Mouse (Mus musculus): ENCODE measurements around the gene Arhgef19. TPM values are rescaled to one million over a fixed set of nuclear protein-coding genes. Genes with fewer than 3 reads are reported as not detected.

Gene Arhgef19
- polyA plus RNA-seq, 1 experiment from 2014 or later, result 18.9 TPM

DNA sequence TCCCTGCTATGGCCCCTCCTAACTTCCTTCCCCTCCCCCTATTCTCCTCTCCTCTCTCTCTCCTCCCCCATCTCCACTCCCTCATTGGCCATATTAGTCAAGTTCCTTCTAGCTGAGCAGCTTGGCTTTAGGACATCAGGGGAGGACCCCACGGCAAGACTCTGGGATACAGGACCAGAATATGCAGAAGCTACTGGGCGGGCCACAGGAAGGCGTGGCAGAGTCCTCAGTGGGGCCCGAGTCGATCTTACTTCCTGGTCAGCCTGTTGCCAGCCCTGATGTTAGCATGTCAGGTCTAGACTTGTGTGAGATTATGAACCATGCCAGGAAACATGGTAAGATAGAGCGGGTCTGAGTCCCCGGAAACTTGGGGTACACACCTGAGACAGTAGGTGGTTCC, 10.6 kb upstream of the Arhgef19 start:
- Histone ChIP-seq H3K4me3 (replicated peaks; ENCODE audit: low read length) (no peak overlapping the region), H3K4me1 (ENCODE audit: control insufficient read depth, insufficient read depth, low read length) (no peaks in the 10 kb centered on the region), H3K4me2 (ENCODE audit: low read depth, low read length) (no peak overlapping the region), H3K9ac (ENCODE audit: low read length) (no peak overlapping the region), H3K27ac (ENCODE audit: low read length) (no peak overlapping the region), H3K36me3 (ENCODE audit: control insufficient read depth, insufficient read depth, low read length) (no peaks in the 10 kb centered on the region), H3K9me3 (replicated peaks; ENCODE audit: control insufficient read depth, low read length) (no peaks in the 10 kb centered on the region), H3K27me3 (ENCODE audit: control insufficient read depth, insufficient read depth, low read length) (no peaks in the 10 kb centered on the region)
- WGBS, result 65% methylated on average over 7 of the region's 7 CpGs
- ATAC-seq (ENCODE audit: insufficient read depth, low FRiP score), result no peak

DNA sequence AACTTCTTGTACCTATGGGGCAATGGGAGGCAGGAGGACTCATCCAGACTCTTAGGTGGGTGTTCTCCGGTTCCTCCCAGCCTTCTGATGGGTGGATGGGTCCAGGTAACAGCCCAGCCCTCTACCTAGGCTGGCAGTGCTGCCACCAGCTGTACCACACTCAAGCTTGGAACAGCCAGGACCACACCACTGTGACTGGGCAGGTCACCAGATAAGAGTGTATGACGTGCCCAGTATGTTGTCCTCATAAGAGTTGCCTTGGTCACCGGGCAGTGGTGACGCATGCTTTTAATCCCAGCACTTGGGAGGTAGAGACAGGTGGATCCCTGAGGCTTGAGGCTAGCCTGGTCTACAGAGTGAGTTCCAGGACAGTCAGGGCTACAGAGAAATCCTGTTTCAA, 6.1 kb upstream of the Arhgef19 start:
- Histone ChIP-seq H3K9ac (ENCODE audit: low read length) (no peak overlapping the region), H3K9me3 (replicated peaks; ENCODE audit: control insufficient read depth, low read length) (no peaks in the 10 kb centered on the region), H3K27me3 (ENCODE audit: control insufficient read depth, insufficient read depth, low read length) (no peaks in the 10 kb centered on the region), H3K4me3 (replicated peaks; ENCODE audit: low read length) (no peak overlapping the region), H3K27ac (ENCODE audit: low read length) (no peak overlapping the region), H3K4me2 (ENCODE audit: low read depth, low read length) (no peak overlapping the region), H3K4me1 (ENCODE audit: control insufficient read depth, insufficient read depth, low read length) (no peaks in the 10 kb centered on the region), H3K36me3 (ENCODE audit: control insufficient read depth, insufficient read depth, low read length) (no peaks in the 10 kb centered on the region)
- ATAC-seq (ENCODE audit: insufficient read depth, low FRiP score), result no peak
- WGBS, result 84% methylated on average over 4 of the region's 4 CpGs

DNA sequence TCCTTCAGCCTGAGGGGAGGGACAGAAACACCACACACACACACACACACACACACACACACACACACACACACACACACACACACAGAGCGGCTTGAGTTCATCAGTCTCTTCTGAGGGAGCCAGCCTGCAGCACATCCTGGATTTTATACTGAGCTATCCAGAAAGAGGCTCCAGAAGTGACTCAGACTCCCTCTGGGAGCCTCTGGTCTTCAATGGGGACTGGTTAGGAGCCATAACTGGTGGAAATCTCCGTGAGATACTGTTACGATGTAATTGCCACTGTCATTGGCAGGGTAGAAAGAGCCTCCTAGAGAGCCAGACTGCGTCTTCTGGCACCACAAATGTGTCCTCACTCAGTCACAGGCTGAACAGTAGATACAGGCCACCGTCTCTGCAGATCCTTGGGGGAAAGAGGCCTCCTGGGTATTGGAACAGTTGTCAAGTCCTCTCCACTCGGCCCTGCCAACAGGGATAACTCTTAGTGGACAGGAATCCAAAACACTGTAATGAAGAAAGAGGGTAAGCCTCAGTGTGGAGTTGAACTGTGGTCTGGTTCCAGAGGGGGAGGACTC, 3.7 kb upstream of the Arhgef19 start:
- Histone ChIP-seq H3K9ac (ENCODE audit: low read length) (no peak overlapping the region), H3K4me2 (ENCODE audit: low read depth, low read length) (no peak overlapping the region), H3K27ac (ENCODE audit: low read length) (no peak overlapping the region), H3K27me3 (ENCODE audit: control insufficient read depth, insufficient read depth, low read length) (no peaks in the 10 kb centered on the region), H3K4me3 (replicated peaks; ENCODE audit: low read length) (no peak overlapping the region), H3K9me3 (replicated peaks; ENCODE audit: control insufficient read depth, low read length) (no peaks in the 10 kb centered on the region), H3K4me1 (ENCODE audit: control insufficient read depth, insufficient read depth, low read length) (peaks cover 8% of the 10 kb centered on the region; the same call in 1 of the 2 replicates), H3K36me3 (ENCODE audit: control insufficient read depth, insufficient read depth, low read length) (no peaks in the 10 kb centered on the region)
- no peak for ATAC-seq (ENCODE audit: insufficient read depth, low FRiP score)
- 72% methylated on average over 6 of the region's 6 CpGs for WGBS

DNA sequence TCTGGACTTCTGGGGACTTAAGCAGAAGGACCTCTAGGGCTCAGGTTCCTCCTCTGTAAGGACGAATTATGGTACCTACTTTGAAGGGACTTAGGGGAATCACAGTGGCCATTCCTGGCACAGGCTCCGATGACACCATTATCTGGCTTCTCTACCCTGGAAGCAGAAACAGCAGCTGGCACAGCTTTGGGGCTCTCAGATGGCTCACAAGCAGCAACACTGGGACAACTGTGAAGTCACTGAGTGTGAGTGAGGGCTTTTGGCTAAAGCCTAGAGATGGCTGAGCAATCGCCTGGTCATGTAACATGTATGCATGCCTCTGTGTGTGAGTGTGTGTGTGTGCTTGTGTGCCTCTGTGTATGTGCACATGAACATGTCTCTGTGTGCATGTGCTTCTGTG, 2.4 kb upstream of the Arhgef19 start:
- Histone ChIP-seq H3K4me1 (ENCODE audit: control insufficient read depth, insufficient read depth, low read length) (peaks cover 16% of the 10 kb centered on the region), H3K9ac (ENCODE audit: low read length) (no peak overlapping the region), H3K4me3 (replicated peaks; ENCODE audit: low read length) (no peak overlapping the region), H3K4me2 (ENCODE audit: low read depth, low read length) (no peak overlapping the region), H3K27ac (ENCODE audit: low read length) (no peak overlapping the region), H3K36me3 (ENCODE audit: control insufficient read depth, insufficient read depth, low read length) (no peaks in the 10 kb centered on the region), H3K9me3 (replicated peaks; ENCODE audit: control insufficient read depth, low read length) (no peaks in the 10 kb centered on the region), H3K27me3 (ENCODE audit: control insufficient read depth, insufficient read depth, low read length) (no peaks in the 10 kb centered on the region)
- WGBS, result 71% methylated on average over 3 of the region's 3 CpGs
- ATAC-seq (ENCODE audit: insufficient read depth, low FRiP score), result no peak

GRCm38 (mm10) chr4:141238492-141239387, 559 bp upstream of the Arhgef19 start:
- peak overlapping the region; percentile 65 for H3K9ac ChIP-seq (ENCODE audit: low read length)
- WGBS, result 6% methylated on average over 20 of the region's 20 CpGs
- no peak for ATAC-seq (ENCODE audit: insufficient read depth, low FRiP score)
- no peaks in the 10 kb centered on the region for H3K36me3 ChIP-seq (ENCODE audit: control insufficient read depth, insufficient read depth, low read length)
- H3K9me3 ChIP-seq (replicated peaks; ENCODE audit: control insufficient read depth, low read length), result no peaks in the 10 kb centered on the region
- H3K4me3 ChIP-seq (replicated peaks; ENCODE audit: low read length), result peak overlapping the region; percentile 54
- peak overlapping the region; percentile 85 for H3K4me2 ChIP-seq (ENCODE audit: low read depth, low read length)
- H3K4me1 ChIP-seq (ENCODE audit: control insufficient read depth, insufficient read depth, low read length), result peaks cover 33% of the 10 kb centered on the region
- H3K27ac ChIP-seq (ENCODE audit: low read length), result peak overlapping the region; percentile 80
- no peaks in the 10 kb centered on the region for H3K27me3 ChIP-seq (ENCODE audit: control insufficient read depth, insufficient read depth, low read length)

GRCm38 (mm10) chr4:141240617-141241016, 1.3 kb downstream of the Arhgef19 start:
- Histone ChIP-seq H3K9ac (ENCODE audit: low read length) (peak overlapping the region; percentile 54), H3K4me2 (ENCODE audit: low read depth, low read length) (peak overlapping the region; percentile 85), H3K9me3 (replicated peaks; ENCODE audit: control insufficient read depth, low read length) (no peaks in the 10 kb centered on the region), H3K27me3 (ENCODE audit: control insufficient read depth, insufficient read depth, low read length) (no peaks in the 10 kb centered on the region), H3K4me3 (replicated peaks; ENCODE audit: low read length) (peak overlapping the region; percentile 54), H3K27ac (ENCODE audit: low read length) (peak overlapping the region; percentile 87), H3K36me3 (ENCODE audit: control insufficient read depth, insufficient read depth, low read length) (no peaks in the 10 kb centered on the region), H3K4me1 (ENCODE audit: control insufficient read depth, insufficient read depth, low read length) (peaks cover 52% of the 10 kb centered on the region)
- ATAC-seq (ENCODE audit: insufficient read depth, low FRiP score), result peak; percentile 41
- WGBS, result 4% methylated on average over 14 of the region's 14 CpGs

DNA sequence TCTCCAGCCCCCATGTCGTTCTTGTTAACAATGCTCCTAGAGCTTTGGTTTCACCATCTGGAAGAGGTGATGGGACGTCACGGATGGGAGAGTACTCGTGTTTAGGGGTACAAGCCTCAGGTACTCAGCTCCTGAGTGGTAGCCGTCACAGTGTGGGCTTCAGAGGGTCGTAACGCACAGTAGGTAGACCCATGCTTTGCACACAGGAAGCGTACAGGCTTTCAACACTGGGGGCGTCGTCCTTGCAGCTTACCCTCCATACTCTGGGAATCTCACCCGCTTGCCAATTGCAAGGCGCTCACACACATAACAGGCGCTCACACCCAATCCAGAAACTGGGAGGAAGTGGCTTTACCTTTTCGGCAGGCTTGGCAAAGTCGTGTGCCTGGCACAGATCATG, 2.6 kb downstream of the Arhgef19 start:
- Histone ChIP-seq H3K4me1 (ENCODE audit: control insufficient read depth, insufficient read depth, low read length) (peaks cover 64% of the 10 kb centered on the region), H3K27me3 (ENCODE audit: control insufficient read depth, insufficient read depth, low read length) (no peaks in the 10 kb centered on the region), H3K4me2 (ENCODE audit: low read depth, low read length) (peak overlapping the region; percentile 51), H3K9ac (ENCODE audit: low read length) (peak overlapping the region; percentile 73; the same call in 1 of the 2 replicates), H3K9me3 (replicated peaks; ENCODE audit: control insufficient read depth, low read length) (no peaks in the 10 kb centered on the region), H3K36me3 (ENCODE audit: control insufficient read depth, insufficient read depth, low read length) (no peaks in the 10 kb centered on the region), H3K27ac (ENCODE audit: low read length) (peak overlapping the region; percentile 87), H3K4me3 (replicated peaks; ENCODE audit: low read length) (peak overlapping the region; percentile 47)
- ATAC-seq (ENCODE audit: insufficient read depth, low FRiP score), result no peak
- WGBS, result 34% methylated on average over 15 of the region's 15 CpGs

DNA sequence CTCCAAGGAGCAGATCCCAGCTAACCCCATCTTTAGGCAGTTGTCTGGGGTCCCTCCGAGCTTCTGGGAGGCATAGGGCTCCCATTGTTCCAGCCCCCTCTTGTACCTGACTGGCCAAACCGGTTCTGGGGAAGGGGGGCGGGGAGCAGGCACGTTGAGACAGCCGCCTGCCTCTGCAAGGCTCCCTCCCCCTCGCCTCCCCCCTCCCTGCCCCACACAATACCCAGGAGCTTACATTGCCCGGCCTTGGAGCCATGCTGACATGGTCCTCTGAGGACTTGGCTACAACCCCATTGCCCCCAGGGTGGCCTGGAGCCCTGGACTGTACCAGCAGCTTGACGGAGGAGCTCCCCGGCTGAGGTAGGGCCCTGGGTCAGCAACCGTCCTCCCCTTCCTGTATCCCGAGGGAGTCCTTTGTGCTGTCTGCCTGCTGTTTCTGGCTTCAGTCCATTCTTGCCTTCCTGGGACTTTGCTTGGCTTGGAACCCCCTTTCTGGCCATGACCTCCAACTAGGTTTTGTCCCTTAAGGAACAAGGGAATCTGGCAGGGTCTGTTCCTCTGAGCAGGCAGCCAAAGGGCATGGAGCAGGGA, 3.4 kb downstream of the Arhgef19 start:
- no peaks in the 10 kb centered on the region for H3K36me3 ChIP-seq (ENCODE audit: control insufficient read depth, insufficient read depth, low read length)
- H3K27me3 ChIP-seq (ENCODE audit: control insufficient read depth, insufficient read depth, low read length), result no peaks in the 10 kb centered on the region
- peak overlapping the region; percentile 51 for H3K4me2 ChIP-seq (ENCODE audit: low read depth, low read length)
- H3K9ac ChIP-seq (ENCODE audit: low read length), result peak overlapping the region; percentile 73
- 6% methylated on average over 10 of the region's 11 CpGs for WGBS
- peak overlapping the region; percentile 87 for H3K27ac ChIP-seq (ENCODE audit: low read length)
- peak; percentile 35 for ATAC-seq (ENCODE audit: insufficient read depth, low FRiP score)
- peak overlapping the region; percentile 47 for H3K4me3 ChIP-seq (replicated peaks; ENCODE audit: low read length)
- H3K4me1 ChIP-seq (ENCODE audit: control insufficient read depth, insufficient read depth, low read length), result peaks cover 73% of the 10 kb centered on the region
- H3K9me3 ChIP-seq (replicated peaks; ENCODE audit: control insufficient read depth, low read length), result no peaks in the 10 kb centered on the region

DNA sequence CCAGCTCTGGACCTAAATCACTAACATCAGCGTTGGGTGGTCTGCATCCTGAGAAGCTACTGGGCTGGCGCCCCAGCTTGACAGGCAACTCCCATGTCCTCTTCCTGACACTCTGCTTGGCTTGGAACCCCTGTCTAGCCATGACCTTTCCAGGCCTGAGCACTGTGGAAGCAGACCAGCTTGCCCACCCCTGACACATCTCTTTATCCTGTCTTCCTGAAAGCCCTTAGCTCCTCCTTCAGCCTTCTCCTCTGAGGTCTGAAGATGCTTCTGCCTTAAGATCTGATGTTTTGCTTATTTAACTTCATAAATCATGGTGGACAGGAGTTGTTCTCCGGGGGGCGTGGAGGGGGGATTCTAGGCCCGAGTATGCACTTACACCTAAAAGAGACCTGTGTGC, 4.3 kb downstream of the Arhgef19 start:
- no peak for ATAC-seq (ENCODE audit: insufficient read depth, low FRiP score)

More for the DNA sequence above, 4.3 kb downstream of the Arhgef19 start:
- Histone ChIP-seq H3K9me3 (replicated peaks; ENCODE audit: control insufficient read depth, low read length) (no peaks in the 10 kb centered on the region), H3K9ac (ENCODE audit: low read length) (peak overlapping the region; percentile 73; the same call in 1 of the 2 replicates), H3K27me3 (ENCODE audit: control insufficient read depth, insufficient read depth, low read length) (0 out of 2 replicates have a peak, but pooled peaks cover 2% of the 10 kb centered on the region), H3K4me3 (replicated peaks; ENCODE audit: low read length) (peak overlapping the region; percentile 47), H3K27ac (ENCODE audit: low read length) (peak overlapping the region; percentile 87; the same call in 1 of the 2 replicates), H3K36me3 (ENCODE audit: control insufficient read depth, insufficient read depth, low read length) (no peaks in the 10 kb centered on the region), H3K4me1 (ENCODE audit: control insufficient read depth, insufficient read depth, low read length) (peaks cover 81% of the 10 kb centered on the region), H3K4me2 (ENCODE audit: low read depth, low read length) (peak overlapping the region; percentile 51)
- 36% methylated on average over 5 of the region's 5 CpGs for WGBS

Measured in stomach, embryonic 16.5 days (tissue).